Mouse (Mus musculus): ENCODE results near the gene Aldoc.

GRCm38 (mm10) chr11:78322076-78322831 is 514 bp upstream of the Aldoc start:
- TF ChIP-seq POLR2A (IDR thresholded peaks at IDR 0.05; ENCODE audit: borderline replicate concordance, insufficient read depth, low read length) (no peak), CTCF (IDR thresholded peaks at IDR 0.05; ENCODE audit: borderline replicate concordance, insufficient read depth, low read depth, low read length) (no peak)
